Mouse (Mus musculus) liver, adult 10 weeks (tissue): Measurements from ENCODE around the gene Ric3. TPM values are rescaled to one million over a fixed set of nuclear protein-coding genes. Genes with fewer than 3 reads are reported as not detected.

ENCODE experiments used
- polyA plus RNA-seq: library from polyadenylated mRNA; stranded (reverse); fragments of 350-450 nt; fragmentation: Illumina TruSeq; extraction: RNeasy Lipid Tissue Mini Kit (QIAGEN cat#74804); gene quantifications from one replicate; pipeline ENCODE4 v1.2.3, GENCODE M21; 2014; ENCODE audit warnings: low read depth, low replicate concordance

Ric3 gene
- 0.37 TPM for polyA plus RNA-seq

GRCm38 (mm10) chr7:109083113-109083812 lies at the start of gene Ric3:
Gene Ric3, minus strand, starts transcription at chr7:109083331.

Other genes starting within 250 kb of the Ric3 start
- gene Olfr516, start 232.8 kb downstream of the Ric3 start, polyA plus RNA-seq = not detected
- gene Olfr517, start 211.0 kb downstream of the Ric3 start, polyA plus RNA-seq = not detected
- not detected for gene Olfr518, start 198.3 kb downstream of the Ric3 start, polyA plus RNA-seq
- gene Olfr519, start 188.9 kb downstream of the Ric3 start, polyA plus RNA-seq = not detected
- gene Nlrp10, start 153.2 kb downstream of the Ric3 start, polyA plus RNA-seq = 0.11 TPM
- gene Eif3f, start 148.9 kb downstream of the Ric3 start, polyA plus RNA-seq = 21.0 TPM
- not detected for gene Tub, start 133.0 kb downstream of the Ric3 start, polyA plus RNA-seq
- not detected for gene Lmo1, start 91.9 kb upstream of the Ric3 start, polyA plus RNA-seq